Mouse (Mus musculus): ENCODE results near the gene Rhoc. TPM values are rescaled to one million over a fixed set of nuclear protein-coding genes. Genes with fewer than 3 reads are reported as not detected.
"Not testable (repeated sequence)": the region's sequence is repeated elsewhere in the genome, so short reads cannot be mapped to it uniquely, and the experiment has no call there.

The Rhoc gene
- 100 to 1,000 TPM; 280 to 281 TPM for total RNA-seq (2021)

DNA sequence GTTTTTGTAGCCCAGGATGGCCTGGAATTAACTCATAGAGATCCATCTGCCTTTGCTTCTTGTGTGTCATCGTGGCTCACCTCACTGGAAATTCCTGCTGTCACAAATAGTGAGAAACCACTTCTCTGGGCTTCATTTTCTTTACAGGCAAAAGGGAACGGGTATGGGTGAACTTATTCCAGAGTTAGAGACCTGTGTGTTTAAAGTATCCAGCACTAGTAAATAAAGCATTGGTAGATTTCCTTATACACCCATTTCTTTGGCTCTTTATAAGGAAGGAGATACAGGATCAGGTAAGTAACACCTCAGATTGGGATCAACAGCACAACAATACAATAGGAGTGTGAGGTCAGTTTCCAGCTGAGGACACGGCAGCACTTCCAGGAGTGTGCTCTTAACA, at the start of gene Rhoc:
Gene Rhoc (plus strand): TSS at position 301 of the 400 bp plus-strand sequence.
- DNase-seq: no peak

DNA sequence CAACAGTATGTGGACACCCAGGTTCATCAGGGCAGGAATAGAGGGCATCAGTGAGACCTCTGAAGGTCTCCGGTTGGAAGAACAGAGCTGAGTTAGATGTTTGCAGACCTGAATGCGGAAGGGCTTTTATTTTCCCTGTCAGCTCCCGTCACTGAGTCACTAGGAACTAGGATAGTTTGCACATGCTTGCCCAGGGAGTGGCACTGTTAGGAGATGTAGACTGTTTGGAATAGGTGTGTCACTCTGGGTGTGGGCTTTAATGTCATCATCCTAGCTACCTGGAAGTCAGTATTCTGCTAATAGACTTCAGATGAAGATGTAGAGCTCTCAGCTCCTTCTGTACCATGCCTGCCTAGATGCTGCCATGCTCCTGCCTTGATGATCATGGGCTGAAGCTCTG, 46.2 kb upstream of the Rhoc start:
- DNase-seq: no peak

DNA sequence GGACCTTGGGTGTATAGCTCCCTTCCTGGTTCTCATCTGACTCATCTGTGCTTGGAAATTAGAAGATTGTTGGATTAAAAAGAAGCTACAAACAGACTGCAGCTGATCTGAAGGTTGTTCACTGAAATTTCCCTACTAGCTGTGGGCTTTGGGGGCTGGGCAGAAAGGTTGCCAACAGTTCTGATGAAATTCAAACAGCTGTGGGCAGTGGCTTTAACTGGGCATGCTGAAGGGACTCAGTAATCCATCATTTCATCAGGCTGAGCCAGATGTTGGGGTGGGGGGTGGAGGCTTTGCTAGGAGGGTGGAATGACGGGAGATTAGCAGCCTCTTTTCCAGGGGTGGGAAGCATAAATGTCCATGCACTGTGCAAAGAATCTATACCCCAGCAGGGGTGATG, 45.0 kb upstream of the Rhoc start:
- DNase-seq: no peak

DNA sequence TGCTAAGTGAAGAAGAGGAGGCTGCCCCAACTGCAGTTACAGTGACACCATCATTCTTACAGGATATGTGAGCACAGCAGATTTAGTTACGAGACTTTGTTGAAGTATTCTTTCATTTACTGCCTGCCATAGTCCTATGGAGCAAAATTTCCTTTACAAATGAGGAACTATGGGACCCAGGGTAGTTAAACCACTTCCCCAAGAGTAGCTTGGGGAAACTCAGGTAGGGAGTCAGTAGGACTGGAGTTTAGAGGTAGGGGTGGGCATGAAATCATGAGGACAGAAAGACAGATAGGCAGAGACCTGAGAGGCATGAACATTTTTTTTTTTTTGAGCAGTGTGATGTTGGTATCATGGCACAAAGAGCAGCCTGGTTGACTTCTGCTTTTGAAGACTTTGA, 44.3 kb upstream of the Rhoc start:
- no peak for DNase-seq

DNA sequence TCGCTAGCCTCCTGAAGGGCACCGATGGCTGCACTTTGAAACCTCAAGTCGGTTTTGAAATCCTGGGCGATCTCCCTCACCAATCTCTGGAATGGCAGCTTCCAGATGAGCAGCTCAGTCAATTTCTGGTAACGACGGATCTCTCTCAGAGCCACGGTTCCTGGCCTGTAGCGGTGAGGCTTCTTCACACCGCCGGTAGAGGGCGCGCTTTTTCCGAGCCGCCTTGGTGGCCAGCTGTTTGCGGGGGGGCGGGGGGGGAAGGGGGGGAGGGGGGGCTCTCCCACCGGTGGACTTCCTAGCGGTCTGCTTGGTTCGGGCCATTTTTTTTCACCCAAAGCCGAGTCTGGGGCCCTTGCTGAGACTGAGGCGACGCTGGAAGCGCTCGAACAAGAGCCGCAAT, 35.3 kb upstream of the Rhoc start:
- peak; percentile 41 for DNase-seq

DNA sequence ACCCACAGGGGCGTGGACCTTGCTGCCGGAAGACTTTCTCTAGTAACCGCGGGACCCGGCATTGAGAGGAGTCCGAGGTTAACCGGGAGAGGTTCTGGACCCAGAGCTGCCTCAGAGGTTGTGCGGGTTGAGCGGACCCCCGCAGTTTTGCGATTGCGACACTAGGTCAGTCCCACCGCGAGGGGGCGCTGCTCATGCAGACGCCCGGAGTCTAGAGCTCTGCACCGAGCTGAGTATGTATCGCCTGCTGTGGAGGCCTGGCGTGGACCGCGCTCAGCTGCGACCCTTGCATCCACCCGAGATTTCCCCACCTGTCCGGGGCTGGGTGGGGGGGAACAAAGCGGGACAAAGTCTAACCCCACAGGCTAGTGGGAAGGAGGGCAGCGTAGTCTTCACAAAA, 29.8 kb upstream of the Rhoc start:
- peak; percentile 85 for DNase-seq

DNA sequence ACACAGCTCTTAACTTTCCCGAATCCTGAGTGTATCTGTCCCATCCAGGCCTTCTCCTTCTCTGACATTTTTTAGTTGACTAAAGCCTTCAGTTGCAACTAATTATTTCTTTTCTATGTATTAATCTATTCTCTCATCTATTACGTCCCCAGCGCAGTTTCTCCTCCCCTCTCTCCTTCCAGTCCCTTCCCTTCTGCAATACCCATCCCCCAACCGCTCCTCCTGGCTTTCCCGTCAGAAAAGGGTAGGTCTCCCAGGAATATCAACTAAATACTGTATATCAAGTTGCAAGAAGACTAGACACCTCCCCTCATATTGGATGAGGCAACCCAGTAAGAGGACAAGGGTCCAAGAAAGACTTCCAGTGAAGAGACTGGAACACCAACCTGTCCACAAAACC, 29.3 kb upstream of the Rhoc start:
- DNase-seq: no peak

DNA sequence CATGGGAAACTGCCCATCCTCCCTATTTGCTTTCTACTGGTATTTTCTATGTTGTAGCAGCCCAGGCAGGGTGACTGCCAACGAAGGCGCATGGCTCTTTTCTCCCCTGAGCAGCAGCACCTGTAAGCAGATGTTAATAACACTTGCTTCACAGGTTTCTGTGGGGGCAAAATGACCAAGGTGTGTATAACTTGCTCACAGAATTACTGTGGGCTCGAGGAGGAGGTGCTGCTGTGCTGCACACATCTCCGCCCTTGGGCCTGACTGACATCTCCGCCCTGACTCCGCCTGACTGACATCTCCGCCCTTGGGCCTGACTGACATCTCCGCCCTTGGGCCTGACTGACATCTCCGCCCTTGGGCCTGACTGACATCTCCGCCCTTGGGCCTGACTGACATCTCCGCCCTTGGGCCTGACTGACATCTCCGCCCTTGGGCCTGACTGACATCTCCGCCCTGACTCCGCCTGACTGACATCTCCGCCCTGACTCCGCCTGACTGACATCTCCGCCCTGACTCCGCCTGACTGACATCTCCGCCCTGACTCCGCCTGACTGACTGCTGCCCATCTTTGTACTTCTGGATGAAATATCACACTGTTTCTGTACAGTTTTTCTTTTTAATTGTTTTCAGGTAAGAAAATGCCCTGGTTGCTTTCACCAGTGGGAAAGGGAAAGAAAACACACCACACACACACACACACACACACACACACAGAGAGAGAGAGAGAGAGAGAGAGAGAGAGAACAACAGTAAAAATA, 25.9 kb upstream of the Rhoc start:
- DNase-seq: not testable (repeated sequence)

DNA sequence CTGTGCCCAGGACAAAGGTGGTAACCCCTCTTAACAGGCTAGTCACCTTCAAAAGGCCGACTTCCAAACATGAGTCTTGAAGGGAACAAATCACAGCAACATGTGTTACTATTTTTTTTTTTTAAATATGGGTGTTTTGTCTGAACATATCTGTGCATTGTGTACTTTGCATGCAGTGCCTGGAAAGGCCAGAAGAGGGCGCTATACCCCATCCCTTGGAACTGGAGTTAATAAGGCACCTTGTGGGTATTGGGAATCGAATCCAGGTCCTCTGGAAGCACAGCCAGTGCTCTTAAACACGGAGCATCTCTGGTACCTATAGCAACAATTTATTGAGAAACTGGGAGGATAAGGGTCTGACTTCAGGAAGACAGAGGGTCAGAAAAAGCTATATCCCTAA, 23.2 kb upstream of the Rhoc start:
- no peak for DNase-seq

DNA sequence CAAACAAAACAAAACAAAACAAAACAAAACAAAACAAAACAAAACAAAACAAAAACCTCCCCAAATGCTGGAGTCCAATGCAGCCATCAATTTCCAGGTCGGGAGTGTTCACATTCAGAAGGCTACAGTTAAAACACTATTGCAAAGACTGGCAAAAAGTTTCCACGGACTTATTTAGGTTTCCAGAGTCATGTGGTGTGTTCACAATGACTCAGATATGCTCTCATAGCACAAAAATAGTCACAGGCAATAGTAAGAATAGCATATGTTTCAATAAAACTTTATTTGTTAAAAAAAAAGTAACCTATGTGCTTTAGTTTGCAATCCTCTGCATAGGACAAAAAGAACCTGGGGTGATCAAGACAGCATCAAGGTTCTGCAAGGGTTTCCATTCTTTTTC, 21.0 kb upstream of the Rhoc start:
- DNase-seq: no peak

DNA sequence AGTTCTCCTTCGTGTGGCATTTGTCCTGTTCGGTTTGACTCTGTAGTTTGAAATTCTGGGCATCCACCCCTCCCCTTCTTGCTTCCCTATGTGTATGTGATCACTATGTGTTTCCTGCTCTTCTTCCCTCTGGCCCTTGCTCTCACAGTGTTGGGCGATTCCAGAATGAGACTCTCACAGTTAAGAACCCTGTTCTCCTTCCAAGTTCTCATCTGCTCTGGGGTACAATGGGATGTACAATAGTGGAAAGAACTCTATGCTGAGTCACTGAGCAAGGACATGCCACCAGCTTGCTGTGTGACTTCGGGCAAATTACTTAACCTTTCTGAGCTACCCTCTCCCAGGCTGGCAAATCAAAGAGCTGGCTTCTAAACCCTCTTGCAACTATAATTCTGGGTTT, 20.5 kb upstream of the Rhoc start:
- no peak for DNase-seq

DNA sequence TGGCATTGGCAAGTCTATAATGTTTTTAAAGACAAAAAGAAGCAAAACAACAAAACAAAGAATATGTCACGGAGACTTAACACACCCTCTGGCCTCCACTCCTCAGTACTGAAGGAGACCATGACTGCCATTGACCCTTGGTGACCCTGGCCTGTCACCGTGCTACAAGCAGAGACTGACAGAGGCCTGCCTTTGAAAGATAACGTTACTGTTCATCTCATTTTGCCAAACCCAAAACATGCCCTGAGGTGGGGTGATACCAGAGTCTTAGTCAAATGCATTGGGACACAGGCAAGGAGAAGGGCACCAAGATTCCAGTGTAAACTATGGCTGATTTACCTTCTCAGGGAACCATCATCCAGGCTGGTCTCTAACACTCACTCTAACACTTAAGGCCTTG, 19.0 kb upstream of the Rhoc start:
- no peak for DNase-seq

DNA sequence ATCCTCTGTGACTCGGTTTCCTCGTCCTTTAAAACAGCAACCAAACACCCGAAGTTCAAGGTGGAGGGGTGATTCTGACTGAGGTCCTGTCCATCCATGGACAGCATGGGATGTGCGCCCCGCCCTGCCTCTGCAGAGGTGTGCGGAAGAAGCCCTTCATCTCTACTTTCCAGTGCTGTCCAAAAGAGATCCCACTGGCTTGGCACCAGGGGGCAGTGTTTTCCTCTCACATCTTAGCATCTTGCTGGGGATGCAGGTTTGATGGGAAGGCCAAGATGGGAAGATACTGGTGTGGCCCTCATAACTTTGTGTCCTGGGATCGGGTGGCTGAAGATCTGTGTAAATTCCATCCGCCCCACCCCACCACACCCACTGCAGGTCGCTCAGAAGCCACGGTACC, 18.1 kb upstream of the Rhoc start:
- DNase-seq: peak; percentile 67

DNA sequence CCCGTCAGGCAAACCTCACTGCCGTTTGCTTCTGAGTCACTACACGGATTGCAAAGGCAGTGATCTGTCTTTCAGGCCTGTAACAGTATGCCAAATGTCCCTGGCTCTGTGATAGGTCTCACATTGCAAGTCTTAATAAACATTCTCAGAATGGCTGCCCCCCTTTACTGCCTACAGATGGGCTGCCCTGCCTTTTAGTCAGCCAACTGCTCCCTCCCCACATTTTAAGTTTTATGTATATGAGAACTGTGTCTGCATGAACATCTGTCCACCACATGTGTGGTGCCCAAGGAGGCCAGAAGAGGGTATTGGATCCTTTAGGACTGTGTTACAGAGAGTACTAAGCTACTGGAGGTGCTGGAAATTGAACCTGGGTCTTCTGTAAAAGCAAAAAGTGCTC, 17.3 kb upstream of the Rhoc start:
- DNase-seq: no peak

DNA sequence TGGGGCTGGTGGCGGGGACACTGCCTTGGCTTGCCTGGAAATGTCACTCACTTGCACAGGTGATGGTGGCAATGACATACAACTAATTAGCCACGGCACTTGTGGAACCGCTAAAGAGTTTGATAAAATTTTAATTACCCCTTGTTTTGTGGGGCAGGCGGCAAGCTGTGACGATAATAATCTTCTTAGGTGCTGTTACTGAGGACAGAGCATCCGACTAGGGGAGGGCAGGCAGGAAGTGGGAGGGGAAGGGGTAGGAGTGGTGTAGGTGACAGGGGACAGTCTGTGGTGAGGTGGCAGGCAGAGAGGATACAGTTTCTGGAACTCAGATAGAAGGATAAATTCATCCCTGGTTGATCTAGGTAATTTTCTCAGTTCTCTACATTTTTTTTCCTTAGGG, 16.7 kb upstream of the Rhoc start:
- no peak for DNase-seq

DNA sequence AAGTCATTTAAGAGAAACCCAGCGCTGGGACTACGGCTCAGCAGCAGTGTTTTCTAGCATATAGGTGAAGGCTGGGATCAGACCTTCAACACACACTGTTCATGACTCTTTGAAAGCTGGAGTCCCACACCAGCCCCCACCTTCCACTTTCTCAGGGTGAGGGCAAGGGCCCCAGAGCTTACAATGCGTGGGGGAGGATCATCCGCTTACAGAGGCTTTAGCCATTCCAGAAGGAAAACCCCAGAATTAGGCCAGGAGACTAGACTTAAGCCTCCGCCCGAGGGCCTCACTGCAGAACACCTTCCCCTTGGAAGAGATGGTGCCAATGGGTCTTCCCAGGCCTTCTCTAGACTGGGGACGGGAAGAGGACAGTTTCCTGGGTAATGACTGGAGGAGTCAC, 14.9 kb upstream of the Rhoc start:
- DNase-seq: no peak

DNA sequence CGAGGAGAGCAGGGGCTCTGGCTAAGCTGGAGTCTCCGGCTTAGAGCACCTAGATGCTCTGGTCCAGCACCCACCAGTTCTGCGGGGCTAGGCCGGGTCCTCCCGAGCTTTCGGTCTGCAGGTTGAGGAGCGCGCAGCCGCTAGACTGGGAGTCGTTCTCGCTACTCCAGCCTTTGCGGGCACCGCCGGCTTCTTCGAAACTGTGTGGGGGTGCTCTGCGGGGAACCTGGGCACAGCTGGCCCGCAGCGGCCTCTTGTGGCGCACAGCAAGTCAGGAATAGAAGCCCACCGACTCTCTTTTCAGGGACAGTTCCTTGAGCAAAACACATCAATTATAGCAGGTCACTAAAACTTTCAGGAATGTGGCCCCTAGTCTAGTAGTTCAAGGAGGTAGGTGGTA, 10.8 kb upstream of the Rhoc start:
- peak; percentile 62 for DNase-seq

DNA sequence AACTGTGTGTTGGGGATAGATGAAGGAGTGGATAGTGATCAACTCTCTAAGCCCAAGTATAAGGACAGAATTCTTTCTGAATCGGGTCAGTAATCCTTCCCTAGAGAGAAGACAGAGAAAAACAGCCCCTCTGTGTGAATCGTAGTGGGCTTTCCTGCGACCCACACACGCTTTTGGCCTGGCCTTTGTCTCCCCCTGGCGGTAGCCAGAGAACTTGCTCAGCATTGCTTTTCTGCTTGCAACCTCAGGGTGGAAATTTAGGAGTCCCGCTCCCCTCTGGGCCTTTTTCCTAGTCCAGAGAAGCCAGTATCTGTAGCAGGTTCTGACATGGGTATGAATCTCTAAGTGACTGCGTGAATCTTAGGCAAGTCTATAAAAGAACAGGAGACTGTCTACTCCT, 8.2 kb upstream of the Rhoc start:
- DNase-seq: peak; percentile 83

DNA sequence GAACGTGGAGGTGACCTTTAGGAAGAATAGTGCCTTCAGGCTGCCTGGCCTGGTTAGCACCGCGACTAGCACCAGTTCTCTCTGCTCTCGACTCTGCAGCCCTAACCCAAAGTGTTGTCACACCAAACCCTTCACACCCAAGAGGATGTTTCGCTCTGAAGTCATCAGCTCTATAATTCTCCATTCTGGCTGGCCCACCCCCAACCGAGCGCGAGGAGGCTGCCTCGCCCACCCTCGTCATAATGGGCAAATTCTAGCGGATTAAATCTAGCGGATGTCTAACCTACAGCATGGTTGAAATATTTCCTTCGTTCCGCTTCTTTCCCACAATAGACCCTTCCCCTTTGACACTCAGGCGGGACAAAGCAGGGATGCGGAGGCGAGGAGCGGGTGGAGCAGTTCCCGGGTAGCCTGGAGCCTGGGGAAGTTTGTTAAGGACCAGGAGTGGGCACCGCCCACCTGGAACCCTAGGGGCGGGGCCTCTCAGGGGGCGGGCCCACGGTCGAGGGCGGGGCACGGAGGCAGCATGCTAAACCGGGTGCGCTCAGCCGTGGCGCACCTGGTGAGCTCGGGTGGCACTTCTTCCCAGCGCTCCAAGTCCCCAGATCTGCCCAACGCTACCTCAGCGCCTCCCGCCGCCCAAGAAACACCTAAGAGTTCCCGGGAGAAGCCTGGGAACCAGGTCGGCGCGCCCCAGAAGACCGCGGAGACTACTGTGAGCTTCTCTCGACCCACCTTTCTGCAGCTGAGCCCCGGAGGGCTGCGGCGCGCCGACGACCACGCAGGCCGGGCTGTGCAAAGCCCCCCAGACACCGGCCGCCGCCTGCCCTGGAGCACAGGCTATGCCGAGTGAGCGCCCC, 7.4 kb upstream of the Rhoc start, which contains the start of gene Ppm1j:
Gene Ppm1j (plus strand): TSS at position 496 of the 860 bp plus-strand sequence.
- peak; percentile 90 for DNase-seq

DNA sequence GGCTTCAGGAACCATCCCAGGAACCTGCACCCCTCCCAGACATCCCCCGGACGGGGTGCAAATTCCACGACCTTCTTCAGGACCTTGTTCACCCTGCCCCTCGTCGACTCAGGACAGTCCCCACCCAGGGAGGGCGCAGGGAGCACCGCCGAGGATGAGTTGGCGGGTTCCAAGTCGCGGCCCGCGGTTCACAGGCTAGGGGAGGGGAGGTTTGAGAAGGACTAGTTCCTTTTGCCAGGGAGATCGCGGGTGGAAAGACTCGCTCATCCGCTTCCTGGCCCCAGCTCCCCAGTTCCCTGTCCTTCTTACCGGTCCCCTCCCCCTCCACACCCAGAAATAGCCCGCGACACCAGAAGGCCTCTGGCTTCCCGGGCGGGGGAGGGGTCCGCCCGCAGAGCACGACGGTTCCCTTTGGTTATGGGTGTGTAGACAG, 6.7 kb upstream of the Rhoc start, which contains the start of gene Fam19a3:
Gene Fam19a3 (minus strand): TSS at position 370 of the 433 bp plus-strand sequence.
- peak; percentile 80 for DNase-seq

DNA sequence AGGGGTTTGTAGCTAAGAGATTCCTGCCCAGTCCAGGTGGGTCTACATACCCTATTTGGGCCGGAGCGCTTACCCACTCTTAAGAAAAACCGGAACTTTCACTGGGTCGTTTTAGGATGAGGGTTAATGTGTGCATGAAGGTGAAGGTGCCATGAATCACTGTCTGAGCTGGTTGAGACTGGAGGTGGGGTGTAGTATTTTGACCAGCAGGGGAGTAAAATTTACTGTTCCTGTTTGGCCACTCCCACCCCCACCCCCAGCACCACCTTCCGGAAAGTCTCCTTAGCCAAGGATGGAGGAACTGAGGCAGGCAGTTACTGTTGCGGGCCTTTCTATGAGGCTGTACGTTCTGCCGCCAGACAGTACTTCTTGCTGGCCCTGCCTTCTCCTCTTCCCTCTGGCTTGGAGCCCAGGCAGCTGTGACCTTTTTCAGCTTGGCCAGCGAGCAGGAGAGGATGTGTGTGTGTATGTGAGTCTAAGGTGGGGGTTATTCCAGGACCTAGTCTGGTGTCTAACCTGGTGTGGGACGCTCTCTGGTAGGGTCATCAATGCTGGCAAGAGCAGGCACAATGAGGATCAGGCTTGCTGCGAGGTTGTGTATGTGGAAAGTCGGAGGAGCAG, 6.0 kb upstream of the Rhoc start:
- DNase-seq: peak; percentile 86

DNA sequence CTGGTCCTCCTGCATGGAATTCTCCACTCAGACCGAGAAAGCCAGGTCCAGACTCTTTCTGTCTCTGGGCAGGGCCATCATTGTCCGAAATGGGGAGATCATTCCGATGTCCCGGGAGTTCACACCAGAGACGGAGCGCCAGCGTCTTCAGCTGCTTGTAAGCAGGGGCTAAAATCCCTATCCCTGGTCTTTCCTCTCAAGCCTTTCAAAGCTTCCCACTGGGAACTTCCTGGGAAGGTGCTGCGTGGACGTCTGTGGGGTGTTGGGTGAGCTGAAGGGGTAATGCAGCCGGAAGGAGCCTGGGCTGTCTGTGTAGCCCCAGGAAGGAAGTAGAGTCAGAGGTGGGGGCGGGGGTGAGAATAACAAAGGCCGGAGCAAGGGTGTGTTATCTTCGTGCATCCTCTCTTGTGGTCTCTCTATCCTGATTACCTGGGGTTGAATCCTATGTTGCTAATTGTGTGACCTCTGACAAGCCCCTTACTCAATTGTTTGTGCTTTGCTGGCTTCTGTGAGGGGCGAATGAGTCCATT, 4.1 kb upstream of the Rhoc start:
- DNase-seq: no peak

DNA sequence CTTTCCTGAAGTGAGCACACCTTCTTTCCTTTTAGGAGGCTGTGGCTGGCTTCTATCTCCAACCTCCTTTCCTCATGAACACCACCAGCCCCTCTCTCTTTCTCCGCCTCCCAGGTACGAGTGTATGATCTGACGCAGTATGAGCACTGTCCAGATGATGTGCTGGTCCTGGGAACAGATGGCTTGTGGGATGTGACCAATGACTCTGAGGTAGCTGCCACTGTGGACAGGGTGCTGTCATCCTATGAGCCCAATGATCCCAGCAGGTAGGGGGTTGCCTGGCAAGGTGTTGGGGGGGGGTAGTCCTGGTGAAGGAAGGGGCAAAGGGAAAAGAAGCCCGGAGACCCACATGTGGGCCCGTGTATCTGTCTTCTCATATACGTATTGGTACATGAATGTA, 2.9 kb upstream of the Rhoc start:
- DNase-seq: no peak

Data from heart, postnatal 4 days (tissue).